Comparison of ENCODE assay signal across 8 mouse cellular contexts in the genomic region with DNA sequence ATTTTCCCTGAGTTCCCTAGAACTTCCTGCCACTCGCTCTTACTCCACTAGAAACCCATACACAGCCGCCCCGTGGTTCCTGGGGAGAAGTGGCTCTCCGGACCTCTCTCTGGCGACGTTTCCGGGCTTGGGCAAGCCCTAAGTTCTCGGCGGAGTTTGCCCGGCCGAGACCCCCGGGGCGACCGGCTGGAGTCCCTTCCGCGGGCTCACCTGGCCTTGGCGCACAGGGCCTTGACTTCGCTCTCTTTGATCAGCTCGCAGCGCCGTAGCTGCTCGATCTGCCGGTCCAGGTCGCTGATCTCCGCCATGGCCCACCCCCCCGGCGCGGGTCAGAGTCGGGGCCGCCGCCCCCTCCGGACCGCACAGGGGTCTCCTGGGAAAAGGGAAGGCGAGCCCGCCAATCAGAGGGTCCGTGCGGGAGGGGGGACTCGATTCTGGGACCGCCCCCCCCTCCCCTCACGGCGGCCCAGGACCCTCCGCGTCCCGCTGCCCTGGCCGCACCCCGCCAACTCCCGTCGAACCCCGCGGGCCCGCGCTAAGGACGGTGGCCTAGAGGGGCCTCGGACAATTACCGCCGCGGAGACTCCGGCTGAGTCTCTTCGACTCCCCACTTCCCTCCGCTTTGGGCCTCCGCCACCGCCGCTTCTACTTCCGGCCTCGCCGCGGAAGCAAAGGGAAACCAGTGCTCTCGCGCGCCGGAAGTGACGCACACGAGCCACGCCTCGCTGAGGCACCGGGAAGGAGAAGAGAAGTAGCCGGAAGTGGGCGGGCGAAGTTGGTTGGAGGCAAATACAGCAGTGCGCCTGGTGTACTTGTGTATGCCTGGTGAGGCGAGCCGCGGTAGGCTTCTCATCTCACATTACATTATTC. TPM values are rescaled to one million over a fixed set of nuclear protein-coding genes. Genes with fewer than 3 reads are reported as not detected.
DNase-seq lines count a peak whose midpoint lies in the region; ATAC-seq and TF ChIP-seq lines count a peak whose summit lies in the region.

A gene (minus strand): TSS at position 646 of the 870 bp plus-strand sequence.

- H3K4me2 ChIP-seq in forebrain, embryonic 14.5 days (ENCODE audit: low read length), result peak within 1 kb of the TSS; percentile 83
- H3K4me2 ChIP-seq in neural tube, embryonic 15.5 days, result peak within 1 kb of the TSS; percentile 88

- WGBS in forebrain, embryonic 14.5 days, result under 1% methylated on average over 70 of the region's 83 CpGs
- under 1% methylated on average over 78 of the region's 83 CpGs for WGBS in neural tube, embryonic 15.5 days

- intact Hi-C loops in heart, postnatal 14 days (cut with DNase I), result loop anchor here (10.0 kb wide), 2 partner anchors 553 to 683 kb away; a partner anchor contains a TSS

- no peak; the same call in 1 of the 2 replicates for TF ChIP-seq EP300 in ES-Bruce4 (IDR thresholded peaks at IDR 0.05; ENCODE audit: insufficient read depth, low read depth, low read length)

- TF ChIP-seq POLR2A in ES-Bruce4 (IDR thresholded peaks at IDR 0.05; ENCODE audit: insufficient read depth, low read length), result peak; percentile 85

- peaks cover 54% of the 10 kb centered on the region for H3K36me3 ChIP-seq in ES-Bruce4 (ENCODE audit: control insufficient read depth, insufficient read depth, low read length, poor library complexity, severe bottlenecking)
- peaks cover 57% of the 10 kb centered on the region for H3K36me3 ChIP-seq in forebrain, embryonic 14.5 days (ENCODE audit: control insufficient read depth, insufficient read depth, low read length)
- peaks cover 65% of the 10 kb centered on the region for H3K36me3 ChIP-seq in neural tube, embryonic 15.5 days

- H3K9me3 ChIP-seq in ES-Bruce4 (replicated peaks; ENCODE audit: control insufficient read depth, insufficient read depth, low read length, poor library complexity, severe bottlenecking), result no peaks in the 10 kb centered on the region
- H3K9me3 ChIP-seq in forebrain, embryonic 14.5 days (replicated peaks; ENCODE audit: control insufficient read depth, low read length), result no peaks in the 10 kb centered on the region
- no peaks in the 10 kb centered on the region for H3K9me3 ChIP-seq in neural tube, embryonic 15.5 days (replicated peaks)

- H3K27me3 ChIP-seq in ES-Bruce4 (ENCODE audit: control insufficient read depth, insufficient read depth, low read length, poor library complexity, severe bottlenecking), result no peaks in the 10 kb centered on the region
- H3K27me3 ChIP-seq in forebrain, embryonic 14.5 days (replicated peaks; ENCODE audit: control insufficient read depth, insufficient read depth, low read length), result no peaks in the 10 kb centered on the region
- no peaks in the 10 kb centered on the region for H3K27me3 ChIP-seq in neural tube, embryonic 15.5 days (replicated peaks)

- peak within 1 kb of the TSS; percentile 91 for H3K4me3 ChIP-seq in ES-Bruce4 (ENCODE audit: low read depth, low read length)
- H3K4me3 ChIP-seq in forebrain, embryonic 14.5 days (ENCODE audit: low read depth, low read length), result peak within 1 kb of the TSS; percentile 98
- H3K4me3 ChIP-seq in neural tube, embryonic 15.5 days (replicated peaks), result peak within 1 kb of the TSS; percentile 86

- peak within 1 kb of the TSS; percentile 96 for H3K9ac ChIP-seq in ES-Bruce4 (ENCODE audit: low read depth, poor library complexity, severe bottlenecking)
- peak within 1 kb of the TSS; percentile 89 for H3K9ac ChIP-seq in forebrain, embryonic 14.5 days (ENCODE audit: low read length)
- H3K9ac ChIP-seq in neural tube, embryonic 15.5 days (replicated peaks), result peak within 1 kb of the TSS; percentile 85

- H3K4me1 ChIP-seq in ES-Bruce4 (ENCODE audit: control insufficient read depth, insufficient read depth, low read length), result no peaks in the 10 kb centered on the region
- H3K4me1 ChIP-seq in forebrain, embryonic 14.5 days (ENCODE audit: control insufficient read depth, insufficient read depth, low read length), result peaks cover 16% of the 10 kb centered on the region; the same call in 1 of the 2 replicates
- peaks cover 55% of the 10 kb centered on the region for H3K4me1 ChIP-seq in neural tube, embryonic 15.5 days

- TF ChIP-seq CTCF in ES-Bruce4 (IDR thresholded peaks at IDR 0.05; ENCODE audit: low read depth, low read length), result no peak

- H3K27ac ChIP-seq in ES-Bruce4 (ENCODE audit: insufficient read depth, low read length), result peak within 1 kb of the TSS; percentile 67
- peak within 1 kb of the TSS; percentile 91 for H3K27ac ChIP-seq in forebrain, embryonic 14.5 days (ENCODE audit: low read depth, low read length)
- peak within 1 kb of the TSS; percentile 91 for H3K27ac ChIP-seq in neural tube, embryonic 15.5 days (replicated peaks)

- ATAC-seq in cerebellum, adult (ENCODE audit: insufficient number of reproducible peaks, low FRiP score, low TSS enrichment), result peak; percentile 89
- ATAC-seq in forebrain, embryonic 14.5 days, result peak; percentile 98
- ATAC-seq in neural tube, embryonic 15.5 days (ENCODE audit: low FRiP score), result peak; percentile 94

- DNase-seq in forebrain, embryonic 14.5 days (ENCODE audit: low spot score), result peak; percentile 99
- DNase-seq in heart, postnatal 14 days, result peak; percentile 97 to 98
- DNase-seq in layer of hippocampus, adult 11-12 months (ENCODE audit: low spot score), result peak; percentile 96
- DNase-seq in lung, adult 18-20 months, result peak; percentile 97 to 98
- DNase-seq in testis, postnatal 14 days (ENCODE audit: low spot score), result peak; percentile 96

RNA-seq across cellular contexts. Expression of the gene that starts here (rescaled TPM):
- polyA plus RNA-seq in ES-Bruce4 (2011; ENCODE audit: insufficient read depth, insufficient read length, low read depth, missing spikeins), result 111 and 127 TPM in 2 replicates
- polyA plus RNA-seq in forebrain, embryonic 14.5 days (2014; fragmentation: Nextera tagmentation; extraction: Ambion mirVana), result 231 and 256 TPM in 2 replicates
- total RNA-seq in heart, postnatal 14 days (2021), result 10 to 100 TPM; 38.8 to 49.6 TPM
- 154 and 188 TPM in 2 replicates for polyA plus RNA-seq in neural tube, embryonic 15.5 days (2015; fragmentation: Nextera tagmentation; extraction: Ambion mirVana)

Comparison
In these comparisons a context has a peak if more than half of its experiments do, and no peak if none do; other contexts are left out.
1. Peak in every context shown above with its lines: DNase-seq, ATAC-seq, H3K4me3 ChIP-seq and H3K27ac ChIP-seq.